ENCODE assay signal across 9 mouse cellular contexts in the genomic region with DNA sequence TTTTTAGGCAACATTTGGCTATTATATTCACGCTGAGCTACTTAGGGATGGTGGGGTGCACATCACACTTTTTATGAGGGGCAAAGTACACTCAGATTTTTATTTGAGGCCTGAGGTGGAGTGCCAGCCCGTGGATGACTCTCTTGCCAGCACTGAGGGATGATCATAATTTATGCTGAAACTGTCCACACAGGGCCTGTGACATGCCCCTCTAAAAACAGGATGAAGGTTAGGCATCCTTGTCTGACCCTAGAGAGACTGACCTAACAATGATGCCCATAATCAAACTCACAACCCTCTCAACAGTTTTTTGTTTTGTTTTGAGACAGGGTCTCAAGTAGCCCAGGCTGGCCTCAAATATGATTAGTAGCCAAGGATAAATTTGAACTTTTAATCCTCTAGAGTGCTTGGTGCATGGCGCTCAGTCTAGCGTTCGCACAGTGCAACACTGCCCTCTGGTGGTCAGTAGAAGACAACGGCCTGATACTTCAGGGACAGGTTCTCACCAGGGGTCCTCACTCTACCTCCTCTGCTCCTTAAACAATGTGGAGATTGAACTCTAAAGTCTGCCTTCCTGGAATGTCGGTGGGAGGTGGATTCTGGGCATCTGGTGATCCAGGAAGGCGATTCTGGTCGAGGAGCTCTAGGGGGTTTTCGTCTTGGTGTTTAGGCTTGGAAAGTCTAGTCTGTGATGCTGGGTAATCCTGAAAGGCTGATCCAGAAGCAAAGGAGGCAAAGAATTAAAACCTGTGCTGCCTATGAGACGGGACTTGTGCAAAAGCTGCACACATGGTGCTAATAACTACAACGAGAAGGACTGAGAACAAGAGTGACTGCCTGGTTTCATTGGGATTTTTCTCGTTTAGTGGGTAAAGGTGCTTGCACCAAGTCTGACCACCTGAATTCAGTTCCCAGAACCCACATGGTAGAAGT. TPM values are rescaled to one million over a fixed set of nuclear protein-coding genes. Genes with fewer than 3 reads are reported as not detected.
DNase-seq lines count a peak whose midpoint lies in the region; ATAC-seq and TF ChIP-seq lines count a peak whose summit lies in the region.
"Had no signal": no experiment of that assay in that cellular context is flagged by ENCODE, and none has a peak within 500 bp of the region (broad histone marks: within the 10 kb centered on the region; RNA-seq: fewer than 3 reads in every experiment).

No protein-coding gene starts in this region.

- H3K9ac ChIP-seq in heart, postnatal 0 days (replicated peaks; ENCODE audit: low read depth, low read length): no peak overlapping the region

- peak; percentile 52 for DNase-seq in adrenal gland, adult 2 months
- DNase-seq in embryo, embryonic 11.5 days (ENCODE audit: low read depth, low spot score): peak; percentile 85
- peak; percentile 38 for DNase-seq in heart, postnatal 0 days (ENCODE audit: low spot score)
- peak; percentile 68 to 81 for DNase-seq in kidney, postnatal 25 days
- DNase-seq in lung, postnatal 10 days: peak; percentile 77
- DNase-seq in retina, adult 2 months (ENCODE audit: low read depth, low spot score): peak; percentile 50
- peak; percentile 52 to 53 for DNase-seq in thymus, postnatal 36 days

- WGBS in heart, postnatal 0 days: 23% methylated on average over 13 of the region's 13 CpGs

- no peak overlapping the region for H3K27ac ChIP-seq in heart, postnatal 0 days (ENCODE audit: low read depth)

- H3K9me3 ChIP-seq in heart, postnatal 0 days (replicated peaks; ENCODE audit: control insufficient read depth, low read length): no peaks in the 10 kb centered on the region

- no peak overlapping the region for H3K4me2 ChIP-seq in heart, postnatal 0 days (ENCODE audit: low read depth, low read length)

- no peaks in the 10 kb centered on the region for H3K4me1 ChIP-seq in heart, postnatal 0 days (ENCODE audit: control insufficient read depth, insufficient read depth)

- H3K27me3 ChIP-seq in heart, postnatal 0 days (ENCODE audit: control insufficient read depth, insufficient read depth, low read length): no peaks in the 10 kb centered on the region

- ATAC-seq in CD4-positive, CD25-positive, alpha-beta regulatory T cell, adult 4 months: peak; percentile 81
- peak; percentile 70; the same call in 1 of the 2 replicates for ATAC-seq in heart, postnatal 0 days (ENCODE audit: insufficient read depth, low read depth)

- H3K36me3 ChIP-seq in heart, postnatal 0 days (replicated peaks; ENCODE audit: control insufficient read depth, insufficient read depth, low read length): no peaks in the 10 kb centered on the region

- TF ChIP-seq EP300 in heart, postnatal 0 days (IDR thresholded peaks at IDR 0.05; ENCODE audit: low read depth): no peak

- peak; percentile 92 for TF ChIP-seq CTCF in heart, postnatal 0 days (IDR thresholded peaks at IDR 0.05; ENCODE audit: low read depth)

- H3K4me3 ChIP-seq in heart, postnatal 0 days (ENCODE audit: low read depth, low read length): no peak overlapping the region

RNA-seq across cellular contexts. Expression of a gene that starts 52.7 kb away (rescaled TPM):
- not detected for polyA plus RNA-seq in CD4-positive, CD25-positive, alpha-beta regulatory T cell, adult 4 months (2017; shearing (Covaris generic))
- total RNA-seq in adrenal gland, adult 2 months (2021): 1 to 10 TPM in 1 of 2 experiments, under 1 TPM in 1; 0.63 to 2.0 TPM
- not detected in 2 replicates for polyA plus RNA-seq in adrenal gland, adult 2 months (2012; rRNA removed)
- not detected in 2 replicates for total RNA-seq in heart, postnatal 0 days (2014; rRNA removed; ENCODE audit: low replicate concordance)
- not detected in 2 replicates for polyA plus RNA-seq in heart, postnatal 0 days (2015; fragmentation: Nextera tagmentation; extraction: Ambion mirVana)
- polyA plus RNA-seq: heart, embryonic 16.5 days had no signal
